Mouse (Mus musculus): ENCODE data around the gene Nfyc.

Nfyc gene

DNA sequence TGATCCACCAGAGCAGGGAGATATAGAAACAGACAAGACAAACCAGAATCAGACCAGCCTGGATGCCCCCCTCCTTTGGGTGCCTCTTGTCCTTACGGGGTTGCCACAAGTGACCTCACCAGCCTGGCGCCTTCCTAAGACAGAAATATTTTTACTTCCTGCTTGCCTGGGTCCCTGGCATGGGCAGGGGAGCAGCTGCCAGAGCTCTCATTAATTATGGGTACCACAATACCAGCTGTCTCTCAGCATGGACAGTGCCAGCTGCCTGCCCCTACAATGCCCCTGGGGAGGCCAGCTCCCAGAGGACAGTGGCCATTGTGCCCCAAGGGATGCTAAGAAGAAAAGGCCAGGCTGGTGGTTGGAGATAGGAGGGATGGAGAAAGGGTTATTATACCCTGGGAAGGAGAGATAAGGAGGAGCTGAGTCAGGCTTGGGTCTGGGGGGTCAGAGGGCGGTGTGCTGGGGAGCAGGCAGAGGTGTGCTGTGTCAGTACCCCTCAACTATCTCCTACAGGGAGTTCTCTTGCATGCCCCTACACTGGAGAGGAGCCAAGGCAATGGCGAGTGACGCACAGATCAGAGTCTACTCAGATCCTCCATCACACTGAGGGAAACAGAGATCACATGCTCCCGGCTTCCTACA, 117.4 kb downstream of the Nfyc start:
- no peak for DNase-seq (ENCODE audit: low spot score)

DNA sequence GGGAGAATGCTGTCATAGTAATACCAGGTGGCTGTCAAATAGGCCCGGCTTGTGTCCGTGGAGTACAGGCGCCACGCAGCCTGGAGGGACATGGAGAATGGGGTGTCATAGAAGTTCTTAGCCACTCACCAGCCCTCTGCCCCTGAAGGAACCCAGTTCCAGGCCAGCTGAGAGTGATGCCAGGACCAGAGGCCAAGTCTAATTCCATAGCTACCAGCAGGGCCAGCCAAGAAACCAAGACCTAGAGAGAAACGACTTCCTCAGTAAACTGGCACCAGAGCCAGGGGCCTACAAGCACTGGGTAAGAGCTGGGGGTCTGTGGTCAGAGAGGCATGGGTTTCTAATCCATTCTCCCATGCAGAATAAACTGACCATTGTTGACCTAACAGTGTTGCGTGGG, 118.4 kb downstream of the Nfyc start:
- no peak for DNase-seq (ENCODE audit: low spot score)

DNA sequence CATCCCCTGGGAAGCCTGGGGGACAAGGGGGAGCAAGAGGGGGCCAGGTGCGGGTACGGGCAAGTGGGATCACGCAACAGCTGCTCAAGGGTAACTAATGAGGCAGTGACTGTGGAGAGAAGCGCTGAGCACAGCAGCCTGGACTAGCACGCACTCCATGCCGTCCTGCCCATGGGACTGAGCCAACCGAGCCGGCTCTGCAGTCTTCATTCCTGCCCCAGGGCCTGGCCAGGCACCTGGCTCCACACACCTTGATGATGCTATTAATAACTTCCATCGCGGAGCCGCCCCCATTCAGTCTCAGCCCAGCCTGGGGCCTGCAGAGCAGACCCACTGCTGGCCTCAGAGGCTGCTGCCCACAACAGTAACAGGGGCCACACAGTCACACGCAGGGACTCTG, 119.1 kb downstream of the Nfyc start:
- no peak for DNase-seq (ENCODE audit: low spot score)
